Mouse (Mus musculus) small intestine, adult 10 weeks (tissue): ENCODE results near the gene Ryr3. TPM values are rescaled to one million over a fixed set of nuclear protein-coding genes. Genes with fewer than 3 reads are reported as not detected.

Source experiments
- polyA plus RNA-seq: library from polyadenylated mRNA; stranded (reverse); fragments of 350-450 nt; fragmentation: Illumina TruSeq; extraction: RNeasy Lipid Tissue Mini Kit (QIAGEN cat#74804); gene quantifications from one replicate; pipeline ENCODE4 v1.2.3, GENCODE M21; 2014; ENCODE audit warnings: low replicate concordance

Ryr3 gene
- 0.71 TPM for polyA plus RNA-seq

DNA sequence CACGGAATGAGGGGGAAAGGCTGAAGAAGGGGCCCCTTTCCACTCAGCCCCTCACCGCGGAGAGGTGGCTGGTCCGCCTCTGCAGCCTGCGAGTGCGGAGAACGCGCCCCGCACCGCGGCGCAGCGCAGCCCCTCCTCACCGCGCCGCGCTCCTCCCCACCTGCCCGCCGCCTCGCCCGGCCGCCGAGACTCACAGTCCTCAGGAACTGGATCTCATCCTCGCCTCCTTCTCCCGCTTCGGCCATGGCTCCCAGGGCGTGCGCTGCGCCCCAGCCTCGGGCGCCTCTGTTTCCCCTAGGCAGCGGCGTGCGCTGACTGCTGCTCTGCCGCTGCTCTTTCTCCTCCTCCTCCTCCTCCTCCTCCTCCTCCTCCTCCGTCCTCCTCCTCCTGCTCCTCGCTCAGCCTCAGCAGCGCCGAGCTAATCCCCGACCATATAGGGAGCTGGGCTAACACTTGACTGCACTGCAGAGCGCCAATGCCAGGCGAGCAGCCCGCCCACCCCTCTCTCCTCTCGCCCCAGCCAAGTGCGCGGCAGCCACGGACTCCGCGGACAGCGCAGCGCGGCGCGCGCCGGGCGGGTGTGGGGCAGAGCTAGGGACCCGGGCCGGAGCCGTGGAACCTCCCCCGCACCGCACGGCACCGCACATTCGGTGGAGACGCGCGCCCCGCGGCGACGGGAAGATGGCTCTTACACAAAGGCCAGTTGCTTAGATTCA, at the start of gene Ryr3:
Gene Ryr3, minus strand, starts transcription at position 351 of the 716 bp plus-strand sequence.

Other genes with a start within 250 kb of the Ryr3 start
- not detected for gene Tmco5b, start 68.6 kb upstream of the Ryr3 start, polyA plus RNA-seq
- gene Fmn1, start 110.6 kb upstream of the Ryr3 start, polyA plus RNA-seq = 30.6 TPM